Mouse (Mus musculus) gastrocnemius, adult 8-10 months (tissue): ENCODE data around the gene Elp5. TPM values are rescaled to one million over a fixed set of nuclear protein-coding genes. Genes with fewer than 3 reads are reported as not detected.
A peak's percentile ranks its signal among the peaks of the same experiment; 100 is the strongest.

ENCODE experiments used
- microRNA-seq: library from miRNA; unstranded; fragments of <30 nt; microRNA quantifications from one replicate; pipeline ENCODE4 v1.2.0, GENCODE M21; 2022
- total RNA-seq, 4 experiments: library from RNA; stranded (reverse); gene quantifications; 2 replicates each; pipeline ENCODE4 v1.2.4; 2022

Gene Elp5
- total RNA-seq, 4 experiments from 2014 or later = 38.8 to 40.8 (median 39.4) TPM

Small RNA genes within 50 kb of the gene (microRNA-seq; reads per million reads assigned to microRNA genes)
- gene Gm44349 = not detected
- gene Mir324 = 713 reads per million, percentile 75 among the genes with 10 or more reads in this experiment

Other genes with a start within 250 kb of the Elp5 start
- 10 to 100 TPM; 27.8 to 38.4 (median 35.3) TPM for gene Polr2a, start 223.9 kb downstream of the Elp5 start, total RNA-seq
- gene Slc35g3, start 220.5 kb downstream of the Elp5 start, total RNA-seq = not detected
- gene Zbtb4, start 216.6 kb downstream of the Elp5 start, total RNA-seq = 10 to 100 TPM; 35.6 to 40.3 (median 38.5) TPM
- 10 to 100 TPM; 25.2 to 33.8 (median 28.9) TPM for gene Chrnb1, start 186.6 kb downstream of the Elp5 start, total RNA-seq
- 1 to 10 TPM; 2.5 to 5.8 (median 4.0) TPM for gene Fgf11, start 180.7 kb downstream of the Elp5 start, total RNA-seq
- under 1 TPM; 0.17 to 0.31 (median 0.24) TPM for gene Tmem102, start 176.9 kb downstream of the Elp5 start, total RNA-seq
- not detected for gene Gm39566, start 167.2 kb downstream of the Elp5 start, total RNA-seq
- gene Spem2, start 164.1 kb downstream of the Elp5 start, total RNA-seq = not detected
- not detected for gene Spem1, start 160.3 kb downstream of the Elp5 start, total RNA-seq
- 1 to 10 TPM; 1.3 to 2.4 (median 1.7) TPM for gene Nlgn2, start 144.7 kb downstream of the Elp5 start, total RNA-seq
- gene Tmem256, start 144.0 kb downstream of the Elp5 start, total RNA-seq = 100 to 1,000 TPM; 143 to 214 (median 181) TPM
- 10 to 100 TPM in 2 of 4 experiments, 1 to 10 TPM in 2; 8.7 to 10.6 (median 9.4) TPM for gene Plscr3, start 136.1 kb downstream of the Elp5 start, total RNA-seq
- under 1 TPM in 1 of 4 experiments, not detected in 3; 0.31 TPM for gene Tnk1, start 123.8 kb downstream of the Elp5 start, total RNA-seq
- not detected for gene Tmem95, start 104.5 kb downstream of the Elp5 start, total RNA-seq
- 1 to 10 TPM in 2 of 4 experiments, under 1 TPM in 2; 0.97 to 1.3 (median 1.1) TPM for gene Kctd11, start 101.1 kb downstream of the Elp5 start, total RNA-seq
- under 1 TPM in 3 of 4 experiments, not detected in 1; 0.15 to 0.21 (median 0.19) TPM for gene Acap1, start 87.0 kb downstream of the Elp5 start, total RNA-seq
- 1 to 10 TPM in 1 of 4 experiments, under 1 TPM in 3; 0.22 to 1.1 (median 0.57) TPM for gene 2810408A11Rik, start 81.5 kb downstream of the Elp5 start, total RNA-seq
- 10 to 100 TPM; 21.6 to 31.3 (median 25.5) TPM for gene Neurl4, start 81.4 kb downstream of the Elp5 start, total RNA-seq
- gene Gps2, start 68.6 kb downstream of the Elp5 start, total RNA-seq = 10 to 100 TPM; 38.6 to 53.2 (median 50.3) TPM
- 100 to 1,000 TPM; 443 to 477 (median 467) TPM for gene Eif5a, start 60.6 kb downstream of the Elp5 start, total RNA-seq
- gene Ybx2, start 46.7 kb downstream of the Elp5 start, total RNA-seq = 10 to 100 TPM in 1 of 4 experiments, 1 to 10 TPM in 3; 8.5 to 11.4 (median 9.2) TPM
- gene Slc2a4, start 34.3 kb downstream of the Elp5 start, total RNA-seq = 100 to 1,000 TPM; 397 to 490 (median 424) TPM
- not detected for gene Cldn7, start 17.7 kb downstream of the Elp5 start, total RNA-seq
- 100 to 1,000 TPM; 266 to 308 (median 283) TPM for gene Ctdnep1, start 1.4 kb downstream of the Elp5 start, total RNA-seq
- gene Gabarap, start 8.6 kb upstream of the Elp5 start, total RNA-seq = 100 to 1,000 TPM; 186 to 216 (median 214) TPM
- gene Phf23, start 13.3 kb upstream of the Elp5 start, total RNA-seq = 10 to 100 TPM; 20.5 to 28.5 (median 23.0) TPM
- 1 to 10 TPM; 3.8 to 5.2 (median 4.5) TPM for gene Dvl2, start 18.1 kb upstream of the Elp5 start, total RNA-seq
- gene Acadvl, start 32.9 kb upstream of the Elp5 start, total RNA-seq = 100 to 1,000 TPM; 288 to 338 (median 299) TPM
- 1 to 10 TPM; 3.3 to 6.9 (median 4.2) TPM for gene Dlg4, start 34.4 kb upstream of the Elp5 start, total RNA-seq
- gene Asgr1, start 71.6 kb upstream of the Elp5 start, total RNA-seq = not detected
- gene Asgr2, start 110.1 kb upstream of the Elp5 start, total RNA-seq = not detected
- gene Mgl2, start 147.8 kb upstream of the Elp5 start, total RNA-seq = 1 to 10 TPM in 2 of 4 experiments, under 1 TPM in 2; 0.60 to 2.0 (median 0.94) TPM
- gene Clec10a, start 173.7 kb upstream of the Elp5 start, total RNA-seq = 1 to 10 TPM; 1.6 to 3.6 (median 2.8) TPM
- gene Slc16a11, start 230.2 kb upstream of the Elp5 start, total RNA-seq = under 1 TPM in 2 of 4 experiments, not detected in 2; 0.27 to 0.46 TPM
- under 1 TPM; 0.13 to 0.89 (median 0.35) TPM for gene Slc16a13, start 238.5 kb upstream of the Elp5 start, total RNA-seq
- gene Bcl6b, start 247.3 kb upstream of the Elp5 start, total RNA-seq = 1 to 10 TPM; 1.2 to 3.9 (median 2.3) TPM